ENCODE assay signal across 20 mouse cellular contexts in the genomic region with DNA sequence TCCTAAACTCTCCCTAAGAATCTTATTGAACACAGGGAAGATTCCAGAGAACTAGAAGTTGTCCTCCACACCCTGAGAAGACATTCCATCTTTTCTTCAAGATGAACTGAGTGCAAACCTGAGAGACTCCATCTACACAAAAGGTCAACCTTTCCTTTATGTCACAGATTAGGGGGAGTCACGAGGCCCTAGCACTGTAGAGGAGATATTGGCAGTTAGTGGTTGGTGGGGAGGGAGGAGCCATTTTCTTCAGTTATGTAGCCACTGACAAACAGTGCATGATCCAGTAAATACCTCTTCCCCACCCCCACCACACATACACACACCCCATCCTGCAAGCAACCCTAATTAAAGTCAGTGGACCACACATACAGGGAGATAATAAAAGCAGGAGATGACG. TPM values are rescaled to one million over a fixed set of nuclear protein-coding genes. Genes with fewer than 3 reads are reported as not detected.
"Had no signal": no experiment of that assay in that cellular context is flagged by ENCODE, and none has a peak within 500 bp of the region (broad histone marks: within the 10 kb centered on the region; RNA-seq: fewer than 3 reads in every experiment).

No protein-coding gene starts in this region.

- H3K4me1 ChIP-seq: liver, embryonic 13.5 days; liver, embryonic 15.5 days; lung, embryonic 15.5 days; megakaryocyte, embryonic 14.5 days; midbrain, embryonic 12.5 days had no signal

- H3K9ac ChIP-seq: liver, embryonic 13.5 days; liver, embryonic 15.5 days; liver, postnatal 0 days; lung, embryonic 15.5 days; midbrain, embryonic 12.5 days; midbrain, embryonic 15.5 days; neural tube, embryonic 12.5 days had no signal

- H3K27me3 ChIP-seq: liver, embryonic 13.5 days; liver, embryonic 15.5 days; lung, embryonic 15.5 days; neural tube, embryonic 12.5 days had no signal

- H3K4me3 ChIP-seq: liver, embryonic 13.5 days; liver, embryonic 15.5 days; lung, embryonic 15.5 days; megakaryocyte, embryonic 14.5 days; midbrain, embryonic 12.5 days; midbrain, embryonic 15.5 days; neural tube, embryonic 12.5 days had no signal

- H3K36me3 ChIP-seq: liver, embryonic 13.5 days; liver, embryonic 15.5 days; lung, embryonic 15.5 days; midbrain, embryonic 12.5 days; midbrain, embryonic 15.5 days; neural tube, embryonic 12.5 days had no signal

- ATAC-seq: liver, postnatal 0 days; lung, postnatal 0 days had no signal

- H3K4me2 ChIP-seq: liver, embryonic 13.5 days; liver, embryonic 15.5 days; lung, embryonic 15.5 days; midbrain, embryonic 12.5 days; midbrain, embryonic 15.5 days; neural tube, embryonic 12.5 days had no signal

- DNase-seq: liver, embryonic 13.5 days; liver, postnatal 0 days; lung, adult 2 months; lung, postnatal 14 days; lung, postnatal 36 days; right cerebral cortex, postnatal 14 days; thymus, adult 18-20 months; thymus, postnatal 14 days; thymus, postnatal 36 days had no signal

- H3K27ac ChIP-seq: liver, embryonic 13.5 days; liver, embryonic 15.5 days; lung, embryonic 15.5 days; macrophage; midbrain, embryonic 12.5 days; midbrain, embryonic 15.5 days; neural tube, embryonic 12.5 days had no signal

- H3K9me3 ChIP-seq: liver, embryonic 13.5 days; liver, embryonic 15.5 days; lung, embryonic 15.5 days; megakaryocyte, embryonic 14.5 days; midbrain, embryonic 12.5 days; midbrain, embryonic 15.5 days; neural tube, embryonic 12.5 days had no signal

RNA-seq across cellular contexts. Expression of gene Kcnmb1, which starts 44.4 kb away (rescaled TPM):
- total RNA-seq: megakaryocyte progenitor cell, adult 5-6 weeks; monocyte, adult 5-6 weeks; neutrophil, adult 5-6 weeks had no signal
- polyA plus RNA-seq: liver, embryonic 15.5 days; macrophage had no signal
